Mouse (Mus musculus): Measurements from ENCODE around the gene Gpr18. TPM values are rescaled to one million over a fixed set of nuclear protein-coding genes. Genes with fewer than 3 reads are reported as not detected.
A peak's percentile ranks its signal among the peaks of the same experiment; 100 is the strongest.

Gene Gpr18
- polyA plus RNA-seq, 1 experiment from 2014 or later, result 0.24 TPM

DNA sequence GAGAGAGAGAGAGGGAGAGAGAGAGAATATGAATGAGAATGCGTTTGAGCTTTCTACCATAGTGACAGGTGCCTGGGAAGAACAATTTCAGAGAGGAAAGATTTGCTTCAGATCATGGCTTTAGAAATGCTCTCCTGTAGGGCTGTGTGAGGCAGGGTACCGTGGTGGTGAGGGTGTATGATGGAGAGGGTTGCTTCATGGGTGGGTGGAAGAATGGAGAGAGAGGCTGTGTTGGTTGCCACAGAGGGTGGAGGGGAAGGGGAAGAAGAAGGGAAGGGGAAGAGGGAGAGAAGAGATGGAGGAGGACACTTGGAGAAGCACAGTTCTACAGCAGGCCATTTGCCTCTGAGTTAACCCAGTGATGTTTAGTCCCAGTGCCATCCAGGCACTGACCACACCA lies 17.8 kb downstream of the Gpr18 start:
- ATAC-seq, result no peak
- WGBS, result 82% methylated on average over 2 of the region's 2 CpGs

GRCm38 (mm10) chr14:121896126-121897090 lies 19.2 kb downstream of the Gpr18 start:
- H3K4me3 ChIP-seq (replicated peaks), result no peak overlapping the region
- no peak for ATAC-seq
- no peak overlapping the region for H3K4me2 ChIP-seq (replicated peaks)
- H3K27ac ChIP-seq, result no peak overlapping the region
- WGBS, result 73% methylated on average over 6 of the region's 6 CpGs
- H3K9me3 ChIP-seq, result no peaks in the 10 kb centered on the region
- H3K9ac ChIP-seq (replicated peaks), result no peak overlapping the region
- no peaks in the 10 kb centered on the region for H3K27me3 ChIP-seq
- 0 out of 2 replicates have a peak, but pooled peaks cover 4% of the 10 kb centered on the region for H3K4me1 ChIP-seq (replicated peaks)
- H3K36me3 ChIP-seq, result no peaks in the 10 kb centered on the region

More for the DNA sequence above, 17.8 kb downstream of the Gpr18 start:
- no peak overlapping the region for H3K4me3 ChIP-seq (replicated peaks)
- 0 out of 2 replicates have a peak, but pooled peaks cover 4% of the 10 kb centered on the region for H3K4me1 ChIP-seq (replicated peaks)
- H3K27ac ChIP-seq, result no peak overlapping the region
- no peaks in the 10 kb centered on the region for H3K27me3 ChIP-seq
- H3K9me3 ChIP-seq, result no peaks in the 10 kb centered on the region
- no peak overlapping the region for H3K4me2 ChIP-seq (replicated peaks)
- no peaks in the 10 kb centered on the region for H3K36me3 ChIP-seq
- no peak overlapping the region for H3K9ac ChIP-seq (replicated peaks)

DNA sequence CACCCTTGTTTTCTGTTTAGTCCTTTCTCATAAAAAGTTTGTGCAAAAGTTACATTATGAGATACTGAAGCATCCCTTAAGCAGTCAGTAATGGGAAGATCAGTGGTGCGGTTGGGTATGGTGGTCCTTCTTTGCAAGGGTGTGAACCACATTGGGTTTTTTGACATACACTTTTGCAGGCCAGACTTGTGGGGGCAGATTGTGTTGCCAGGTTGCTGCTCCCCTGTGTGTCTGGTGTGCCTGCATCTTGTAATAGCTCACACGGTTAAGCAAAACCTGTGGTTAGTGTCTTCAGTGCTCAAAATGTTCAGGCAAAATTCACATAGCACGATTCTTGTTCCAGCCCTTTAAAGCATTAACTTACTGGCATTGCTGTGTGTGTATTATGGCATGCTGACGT lies 20.3 kb downstream of the Gpr18 start:
- Histone ChIP-seq H3K9me3 (no peaks in the 10 kb centered on the region), H3K27ac (no peak overlapping the region), H3K36me3 (peaks cover 5% of the 10 kb centered on the region; the same call in 1 of the 2 replicates), H3K4me1 (replicated peaks) (0 out of 2 replicates have a peak, but pooled peaks cover 4% of the 10 kb centered on the region), H3K4me2 (replicated peaks) (no peak overlapping the region), H3K4me3 (replicated peaks) (no peak overlapping the region), H3K9ac (replicated peaks) (no peak overlapping the region), H3K27me3 (no peaks in the 10 kb centered on the region)
- no peak for ATAC-seq
- 95% methylated on average over 4 of the region's 4 CpGs for WGBS

- Histone ChIP-seq H3K4me3 (replicated peaks) (no peak overlapping the region), H3K4me2 (replicated peaks) (no peak overlapping the region), H3K27ac (no peak overlapping the region), H3K36me3 (peaks cover 7% of the 10 kb centered on the region; the same call in 1 of the 2 replicates), H3K27me3 (no peaks in the 10 kb centered on the region), H3K9ac (replicated peaks) (no peak overlapping the region), H3K4me1 (replicated peaks) (0 out of 2 replicates have a peak, but pooled peaks cover 4% of the 10 kb centered on the region), H3K9me3 (no peaks in the 10 kb centered on the region)
- WGBS, result 87% methylated on average over 5 of the region's 5 CpGs
- ATAC-seq, result no peak
Measured at GRCm38 (mm10) chr14:121894511-121895135, 21.0 kb downstream of the Gpr18 start.

DNA sequence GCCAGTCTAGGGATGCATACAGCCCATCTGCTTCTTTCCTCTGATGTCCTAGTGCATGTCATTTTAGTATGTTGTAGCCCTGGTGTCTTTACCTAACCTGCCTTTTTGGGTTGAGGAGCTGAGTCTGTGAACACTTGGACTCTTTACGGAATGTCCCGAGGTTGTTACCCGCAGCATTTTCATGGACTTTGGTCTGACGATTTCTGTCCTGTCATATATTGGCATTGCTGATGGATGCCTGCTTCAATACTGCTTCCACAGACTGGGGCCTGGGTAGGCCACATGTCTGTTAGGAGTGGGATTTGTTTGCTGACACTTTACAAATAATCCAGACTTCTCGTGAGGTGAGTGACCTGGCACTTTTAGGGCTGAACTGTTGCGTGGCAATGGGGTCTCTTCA lies 21.8 kb downstream of the Gpr18 start:
- H3K9me3 ChIP-seq, result no peaks in the 10 kb centered on the region
- no peak overlapping the region for H3K4me3 ChIP-seq (replicated peaks)
- no peaks in the 10 kb centered on the region for H3K27me3 ChIP-seq
- peaks cover 7% of the 10 kb centered on the region; the same call in 1 of the 2 replicates for H3K36me3 ChIP-seq
- H3K27ac ChIP-seq, result no peak overlapping the region
- 0 out of 2 replicates have a peak, but pooled peaks cover 4% of the 10 kb centered on the region for H3K4me1 ChIP-seq (replicated peaks)
- WGBS, result 89% methylated on average over 6 of the region's 6 CpGs
- ATAC-seq, result no peak
- no peak overlapping the region for H3K4me2 ChIP-seq (replicated peaks)
- H3K9ac ChIP-seq (replicated peaks), result no peak overlapping the region

DNA sequence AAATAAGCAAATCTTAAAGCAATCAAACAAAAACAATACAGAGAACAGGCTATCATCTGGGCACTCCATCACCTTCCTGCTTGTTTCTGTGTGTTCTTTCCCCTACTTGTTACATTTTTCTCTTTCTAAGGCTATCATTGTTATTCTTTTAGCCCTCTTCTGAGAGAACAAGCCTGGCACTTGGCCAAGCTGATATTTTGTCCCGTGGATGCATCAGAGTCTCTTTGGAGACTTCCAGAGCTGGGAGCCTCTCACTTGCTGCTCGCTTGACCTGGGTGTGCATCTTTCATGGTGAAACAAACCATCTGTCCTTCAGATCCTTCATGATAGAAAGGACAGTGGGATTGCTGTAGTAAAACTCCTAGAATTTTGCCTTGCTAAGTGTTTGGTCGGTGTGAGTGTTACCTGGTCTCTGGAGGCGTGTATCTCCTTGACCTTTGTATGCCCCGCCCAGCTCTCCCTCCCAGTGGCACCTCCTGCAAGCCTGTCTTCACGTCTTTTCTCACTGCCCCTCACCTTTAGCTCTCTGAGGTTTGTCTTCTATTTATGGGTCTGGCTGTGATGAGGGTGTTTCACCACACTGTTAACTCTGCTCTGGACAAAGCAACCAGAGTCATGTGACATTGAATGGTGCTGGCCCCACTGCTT lies 31.3 kb downstream of the Gpr18 start:
- no peak overlapping the region for H3K4me2 ChIP-seq (replicated peaks)
- ATAC-seq, result no peak
- peaks cover 22% of the 10 kb centered on the region for H3K4me1 ChIP-seq (replicated peaks)
- H3K9me3 ChIP-seq, result no peaks in the 10 kb centered on the region
- no peaks in the 10 kb centered on the region for H3K27me3 ChIP-seq
- H3K9ac ChIP-seq (replicated peaks), result no peak overlapping the region
- H3K4me3 ChIP-seq (replicated peaks), result no peak overlapping the region
- H3K36me3 ChIP-seq, result peaks cover 11% of the 10 kb centered on the region
- WGBS, result 87% methylated on average over 6 of the region's 6 CpGs
- H3K27ac ChIP-seq, result no peak overlapping the region

DNA sequence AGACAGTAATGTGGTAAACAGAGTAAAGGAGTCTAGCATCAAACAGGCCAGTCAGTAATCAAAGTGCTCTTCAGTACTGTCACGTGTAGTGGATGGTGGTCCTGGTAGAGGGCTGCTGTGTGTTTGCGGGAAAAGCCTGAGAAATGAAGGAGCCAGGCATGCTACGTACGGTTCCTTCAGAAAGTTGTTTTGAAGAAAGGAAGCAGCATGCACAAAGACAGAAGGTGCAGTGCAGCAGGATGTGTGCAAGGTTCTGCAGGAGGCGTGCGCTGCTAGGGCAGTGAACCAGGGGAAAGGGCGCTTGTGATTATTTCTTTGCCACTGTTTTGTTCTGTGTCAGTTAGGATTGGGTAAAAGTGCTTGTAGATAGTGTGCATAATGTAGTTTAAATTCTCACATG lies 34.4 kb downstream of the Gpr18 start:
- no peak overlapping the region for H3K4me3 ChIP-seq (replicated peaks)
- H3K9me3 ChIP-seq, result no peaks in the 10 kb centered on the region
- peaks cover 11% of the 10 kb centered on the region for H3K36me3 ChIP-seq
- no peak for ATAC-seq
- no peak overlapping the region for H3K4me2 ChIP-seq (replicated peaks)
- WGBS, result 92% methylated on average over 7 of the region's 7 CpGs
- no peak overlapping the region for H3K27ac ChIP-seq
- peaks cover 28% of the 10 kb centered on the region for H3K4me1 ChIP-seq (replicated peaks)
- H3K27me3 ChIP-seq, result no peaks in the 10 kb centered on the region
- no peak overlapping the region; the same call in 1 of the 2 replicates for H3K9ac ChIP-seq (replicated peaks)

DNA sequence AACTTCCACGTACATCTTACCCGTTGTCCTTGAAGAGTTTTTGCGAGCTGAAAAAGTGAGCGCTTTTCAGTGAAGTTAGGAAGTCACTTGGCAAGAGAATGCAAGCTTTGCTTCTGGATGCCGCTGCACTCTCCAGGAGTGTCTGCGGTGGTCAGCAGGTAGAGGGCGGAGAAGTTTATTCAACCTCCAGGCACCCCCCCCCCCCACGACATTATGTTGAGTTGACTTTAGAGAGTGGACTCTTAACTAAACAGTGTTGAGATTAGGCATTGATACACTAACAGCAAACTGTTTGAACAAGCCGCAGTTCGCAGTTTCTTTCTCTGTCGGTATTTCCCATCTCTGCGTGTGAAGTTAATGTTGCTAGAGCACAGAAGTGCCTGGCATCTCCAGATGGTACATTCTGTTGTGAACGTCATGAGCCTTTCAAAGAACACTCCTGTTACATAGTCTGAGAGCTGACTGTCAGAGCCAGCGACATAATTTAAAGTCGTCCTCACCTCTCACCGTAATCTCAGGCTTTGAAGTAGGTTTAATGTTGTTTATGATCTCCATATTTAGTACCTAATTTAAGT lies 36.2 kb downstream of the Gpr18 start:
- Histone ChIP-seq H3K27me3 (no peaks in the 10 kb centered on the region), H3K4me2 (replicated peaks) (peak overlapping the region; percentile 85), H3K4me1 (replicated peaks) (peaks cover 28% of the 10 kb centered on the region), H3K36me3 (no peaks in the 10 kb centered on the region), H3K27ac (no peak overlapping the region), H3K9me3 (no peaks in the 10 kb centered on the region), H3K9ac (replicated peaks) (peak overlapping the region; percentile 92), H3K4me3 (replicated peaks) (peak overlapping the region; percentile 84)
- ATAC-seq, result 0 out of 2 replicates have a peak, but pooled peaks have one; percentile 4
- 23% methylated on average over 16 of the region's 16 CpGs for WGBS

DNA sequence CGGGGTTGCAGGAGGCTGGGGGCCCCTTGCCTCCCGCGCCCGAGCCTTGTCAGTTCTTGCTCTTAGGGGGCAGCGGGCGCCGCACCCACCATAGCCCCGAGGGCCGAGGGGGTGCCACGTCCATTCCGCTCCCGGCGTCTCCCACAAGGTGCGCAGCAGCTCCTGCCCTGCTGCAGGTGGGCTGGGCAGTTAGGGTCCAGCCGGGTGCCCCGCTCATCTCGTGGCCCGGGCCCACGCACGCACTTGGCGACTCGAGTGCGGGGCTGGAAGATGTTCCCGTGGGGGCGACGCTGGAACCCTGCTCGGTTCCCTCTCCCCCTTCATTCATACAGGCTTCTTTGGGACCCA lies 36.7 kb downstream of the Gpr18 start:
- Histone ChIP-seq H3K9ac (replicated peaks) (peak overlapping the region; percentile 92), H3K27ac (peak overlapping the region; percentile 45), H3K4me2 (replicated peaks) (peak overlapping the region; percentile 85), H3K4me3 (replicated peaks) (peak overlapping the region; percentile 84), H3K36me3 (no peaks in the 10 kb centered on the region), H3K4me1 (replicated peaks) (peaks cover 28% of the 10 kb centered on the region), H3K27me3 (0 out of 2 replicates have a peak, but pooled peaks cover 1% of the 10 kb centered on the region), H3K9me3 (no peaks in the 10 kb centered on the region)
- under 1% methylated on average over 27 of the region's 27 CpGs for WGBS
- no peak; the same call in 1 of the 2 replicates for ATAC-seq

GRCm38 (mm10) chr14:121878176-121878858 lies 37.3 kb downstream of the Gpr18 start, which contains the start of gene Ubac2:
Ubac2 (plus strand) TSS chr14:121878620.
- H3K4me2 ChIP-seq (replicated peaks), result peak within 1 kb of the TSS; percentile 85
- H3K27ac ChIP-seq, result peak within 1 kb of the TSS; percentile 90
- H3K4me1 ChIP-seq (replicated peaks), result peaks cover 28% of the 10 kb centered on the region
- H3K36me3 ChIP-seq, result no peaks in the 10 kb centered on the region
- H3K9me3 ChIP-seq, result no peaks in the 10 kb centered on the region
- peak within 1 kb of the TSS; percentile 92 for H3K9ac ChIP-seq (replicated peaks)
- peak within 1 kb of the TSS; percentile 84 for H3K4me3 ChIP-seq (replicated peaks)
- peak; percentile 99 for ATAC-seq
- 0 out of 2 replicates have a peak, but pooled peaks cover 3% of the 10 kb centered on the region for H3K27me3 ChIP-seq
- WGBS, result under 1% methylated on average over 60 of the region's 61 CpGs

GRCm38 (mm10) chr14:121877640-121878039 lies 37.9 kb downstream of the Gpr18 start:
- Histone ChIP-seq H3K9ac (replicated peaks) (peak overlapping the region; percentile 92), H3K4me2 (replicated peaks) (peak overlapping the region; percentile 62), H3K4me3 (replicated peaks) (peak overlapping the region; percentile 84), H3K9me3 (no peaks in the 10 kb centered on the region), H3K27ac (peak overlapping the region; percentile 90), H3K4me1 (replicated peaks) (peaks cover 26% of the 10 kb centered on the region), H3K27me3 (0 out of 2 replicates have a peak, but pooled peaks cover 3% of the 10 kb centered on the region), H3K36me3 (no peaks in the 10 kb centered on the region)
- WGBS, result 28% methylated on average over 8 of the region's 8 CpGs
- no peak for ATAC-seq
